Mouse (Mus musculus) liver, postnatal 0 days (tissue): Measurements from ENCODE around the gene Cpeb4. TPM values are rescaled to one million over a fixed set of nuclear protein-coding genes. Genes with fewer than 3 reads are reported as not detected.

Source experiments
- ATAC-seq: fragments of 200-750 bp; cut with Nextera tagmentation; 2 replicates; pipeline ENCODE4 v1.8.0; 2017; ENCODE audit warnings: mild to moderate bottlenecking, moderate library complexity
- DNase-seq: peaks from one replicate; pipeline ENCODE4 v3.0.0-alpha.2; 2016
- H3K27ac ChIP-seq: fragments of 300-500 bp; sonication (generic); 2 replicates; pipeline ENCODE4 v1.5.1; 2014; ENCODE audit warnings: antibody characterized with exemption, moderate library complexity, mild to moderate bottlenecking, low read depth
- H3K27me3 ChIP-seq: fragments of 300-500 bp; sonication (generic); 2 replicates; pipeline ENCODE4 v1.6.1; 2014; ENCODE audit warnings: low read length, control low read depth, mixed read lengths; ENCODE audit not compliant: insufficient read depth
- H3K36me3 ChIP-seq: fragments of 300-500 bp; sonication (generic); replicated peaks from 2 replicates; pipeline ENCODE4 v1.6.1; 2014; ENCODE audit warnings: mild to moderate bottlenecking, control low read depth, low read length, moderate library complexity, mixed read lengths; ENCODE audit not compliant: insufficient read depth
- H3K4me1 ChIP-seq: fragments of 300-500 bp; sonication (generic); 2 replicates; pipeline ENCODE4 v1.6.1; 2014; ENCODE audit warnings: antibody characterized with exemption, mild to moderate bottlenecking, control low read depth; ENCODE audit not compliant: insufficient read depth
- H3K4me2 ChIP-seq: fragments of 300-500 bp; sonication (generic); 2 replicates; pipeline ENCODE4 v1.6.1; 2014; ENCODE audit warnings: low read depth, mild to moderate bottlenecking, low read length, moderate library complexity, mixed read lengths
- H3K4me3 ChIP-seq: fragments of 300-500 bp; sonication (generic); 2 replicates; pipeline ENCODE4 v1.5.1; 2014; ENCODE audit warnings: low read depth, low read length
- H3K9ac ChIP-seq: fragments of 300-500 bp; sonication (generic); replicated peaks from 2 replicates; pipeline ENCODE4 v1.6.1; 2014; ENCODE audit warnings: mild to moderate bottlenecking, moderate library complexity
- H3K9me3 ChIP-seq: fragments of 300-500 bp; sonication (generic); 2 replicates; pipeline ENCODE4 v1.6.1; 2016; ENCODE audit warnings: mild to moderate bottlenecking, control low read depth, low read length, mixed read lengths
- CTCF ChIP-seq: sonication (generic); IDR thresholded peaks from 2 replicates; pipeline ENCODE4 v1.5.1; 2016; ENCODE audit warnings: antibody characterized with exemption, low read depth
- EP300 ChIP-seq: IDR thresholded peaks from 2 replicates; pipeline ENCODE4 v1.6.1; 2016; ENCODE audit warnings: antibody characterized with exemption, low read depth, mild to moderate bottlenecking
- WGBS: fragments of 180-500 bp; shearing (Covaris S2); extraction: QIAGEN DNeasy Blood & Tissue Kit; methylation state at CpG from one replicate; pipeline ENCODE4 v1.1.7; 2014; ENCODE audit not compliant: insufficient replicate concordance; 5-methylcytosine and 5-hydroxymethylcytosine counted together
- polyA plus RNA-seq: library from polyadenylated mRNA; unstranded; fragments of >200 nt; fragmentation: Nextera tagmentation; extraction: Ambion mirVana; gene quantifications from 2 replicates; pipeline ENCODE4 v1.2.1, GENCODE M21; 2015

The Cpeb4 gene
- polyA plus RNA-seq, 1 experiment from 2014 or later, result 10.0 TPM

DNA sequence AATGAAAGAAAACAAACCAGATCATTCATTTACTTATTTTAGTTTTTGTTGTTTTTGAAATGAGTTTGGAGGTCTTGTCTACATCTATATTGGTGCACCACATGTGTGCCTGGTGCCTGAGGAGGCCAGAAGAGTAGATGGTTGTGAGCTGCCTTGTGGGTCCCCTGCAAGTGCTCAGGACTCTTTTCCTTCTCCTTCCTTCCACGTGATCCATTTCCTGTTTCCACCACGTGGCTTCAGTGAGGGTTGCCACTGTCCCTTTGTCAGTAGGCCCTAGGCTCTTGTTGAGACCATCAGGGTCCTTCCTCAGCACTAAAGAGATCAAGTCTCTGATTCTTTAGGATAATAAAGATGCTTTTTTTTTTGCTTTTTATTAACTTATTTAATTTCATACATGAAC is 112.8 kb downstream of the Cpeb4 start:
- DNase-seq (no peak), ATAC-seq (no peak)
- TF ChIP-seq EP300 (no peak), CTCF (no peak)
- no peaks in the 10 kb centered on the region for H3K9me3 ChIP-seq
- no peak overlapping the region for H3K27ac ChIP-seq
- H3K36me3 ChIP-seq, result no peaks in the 10 kb centered on the region
- H3K4me2 ChIP-seq, result no peak overlapping the region
- no peak overlapping the region for H3K9ac ChIP-seq
- no peak overlapping the region for H3K4me3 ChIP-seq
- WGBS, result 28% methylated on average over 2 of the region's 2 CpGs
- no peaks in the 10 kb centered on the region for H3K4me1 ChIP-seq
- H3K27me3 ChIP-seq, result no peaks in the 10 kb centered on the region

Other genes with a start within 250 kb of the Cpeb4 start
- 13.8 and 16.6 TPM in 2 replicates for gene Bod1, start 200.3 kb upstream of the Cpeb4 start, polyA plus RNA-seq
- not detected in 2 replicates for gene 4930524B15Rik, start 93.4 kb downstream of the Cpeb4 start, polyA plus RNA-seq
- 0.06 TPM in 1 of 2 replicates, not detected in the other for gene Nsg2, start 128.3 kb downstream of the Cpeb4 start, polyA plus RNA-seq